Mouse (Mus musculus) heart, embryonic 11.5 days (tissue): ENCODE data around the gene Lama4. TPM values are rescaled to one million over a fixed set of nuclear protein-coding genes. Genes with fewer than 3 reads are reported as not detected.

Source experiments
- ATAC-seq: fragments of 200-750 bp; cut with Nextera tagmentation; replicated peaks from 2 replicates; pipeline ENCODE4 v1.8.0; 2017; ENCODE audit warnings: moderate library complexity; ENCODE audit not compliant: insufficient number of reproducible peaks, low FRiP score, low TSS enrichment
- H3K27ac ChIP-seq: fragments of 300-500 bp; sonication (generic); 2 replicates; pipeline ENCODE4 v1.5.1; 2014; ENCODE audit warnings: mild to moderate bottlenecking, low read depth, low read length
- H3K27me3 ChIP-seq: fragments of 300-500 bp; sonication (generic); 2 replicates; pipeline ENCODE4 v1.6.1; 2014; ENCODE audit warnings: mild to moderate bottlenecking, low read length, mixed read lengths; ENCODE audit not compliant: control insufficient read depth, insufficient read depth
- H3K36me3 ChIP-seq: fragments of 300-500 bp; sonication (generic); 2 replicates; pipeline ENCODE4 v1.6.1; 2014; ENCODE audit warnings: mild to moderate bottlenecking, low read length, moderate library complexity, mixed read lengths; ENCODE audit not compliant: control insufficient read depth, insufficient read depth
- H3K4me1 ChIP-seq: fragments of 300-500 bp; sonication (generic); 2 replicates; pipeline ENCODE4 v1.6.1; 2014; ENCODE audit warnings: low read length; ENCODE audit not compliant: control insufficient read depth, insufficient read depth
- H3K4me2 ChIP-seq: fragments of 300-500 bp; sonication (generic); 2 replicates; pipeline ENCODE4 v1.6.1; 2014; ENCODE audit warnings: mild to moderate bottlenecking, moderate library complexity
- H3K4me3 ChIP-seq: fragments of 300-500 bp; sonication (generic); 2 replicates; pipeline ENCODE4 v1.5.1; 2014; ENCODE audit warnings: low read depth, low read length
- H3K9ac ChIP-seq: fragments of 300-500 bp; sonication (generic); 2 replicates; pipeline ENCODE4 v1.6.1; 2014; ENCODE audit warnings: mild to moderate bottlenecking, low read depth, low read length, moderate library complexity
- H3K9me3 ChIP-seq: fragments of 300-500 bp; sonication (generic); replicated peaks from 2 replicates; pipeline ENCODE4 v1.6.1; 2016; ENCODE audit warnings: low read length; ENCODE audit not compliant: control insufficient read depth
- WGBS: fragments of 180-500 bp; shearing (Covaris S2); extraction: QIAGEN DNeasy Blood & Tissue Kit; methylation state at CpG from one replicate; pipeline ENCODE4 v1.1.7; 2014; ENCODE audit not compliant: insufficient replicate concordance; 5-methylcytosine and 5-hydroxymethylcytosine counted together
- polyA plus RNA-seq: library from polyadenylated mRNA; unstranded; fragments of >200 nt; fragmentation: Nextera tagmentation; extraction: Ambion mirVana; gene quantifications from 2 replicates; pipeline ENCODE4 v1.2.1, GENCODE M21; 2014

The Lama4 gene
- polyA plus RNA-seq, 1 experiment from 2014 or later = 91.8 TPM

GRCm38 (mm10) chr10:39047775-39048174 is 82.5 kb downstream of the Lama4 start:
- Histone ChIP-seq H3K9ac (no peak overlapping the region), H3K4me2 (no peak overlapping the region), H3K36me3 (peaks cover 21% of the 10 kb centered on the region), H3K27me3 (no peaks in the 10 kb centered on the region), H3K4me3 (no peak overlapping the region), H3K4me1 (peaks cover 4% of the 10 kb centered on the region; the same call in 1 of the 2 replicates), H3K9me3 (no peaks in the 10 kb centered on the region), H3K27ac (no peak overlapping the region)
- ATAC-seq = no peak
- WGBS = 81% methylated on average over 10 of the region's 10 CpGs

GRCm38 (mm10) chr10:39049581-39050294 is 84.4 kb downstream of the Lama4 start:
- H3K36me3 ChIP-seq = peaks cover 28% of the 10 kb centered on the region

GRCm38 (mm10) chr10:39056050-39056449 is 90.7 kb downstream of the Lama4 start:
- peaks cover 32% of the 10 kb centered on the region for H3K36me3 ChIP-seq
- no peaks in the 10 kb centered on the region for H3K9me3 ChIP-seq
- no peak overlapping the region for H3K4me2 ChIP-seq
- H3K9ac ChIP-seq = no peak overlapping the region
- H3K27ac ChIP-seq = peak overlapping the region; percentile 29; the same call in 1 of the 2 replicates
- H3K4me1 ChIP-seq = 0 out of 2 replicates have a peak, but pooled peaks cover 7% of the 10 kb centered on the region
- H3K27me3 ChIP-seq = no peaks in the 10 kb centered on the region
- WGBS = 54% methylated on average over 5 of the region's 5 CpGs
- ATAC-seq = no peak
- H3K4me3 ChIP-seq = no peak overlapping the region

More at GRCm38 (mm10) chr10:39049581-39050294, 84.4 kb downstream of the Lama4 start:
- Histone ChIP-seq H3K4me1 (peaks cover 4% of the 10 kb centered on the region; the same call in 1 of the 2 replicates), H3K4me2 (no peak overlapping the region), H3K9me3 (no peaks in the 10 kb centered on the region), H3K9ac (no peak overlapping the region), H3K27ac (no peak overlapping the region), H3K4me3 (no peak overlapping the region), H3K27me3 (no peaks in the 10 kb centered on the region)
- 65% methylated on average over 8 of the region's 8 CpGs for WGBS
- ATAC-seq = no peak

- Histone ChIP-seq H3K4me3 (no peak overlapping the region), H3K27ac (no peak overlapping the region), H3K27me3 (no peaks in the 10 kb centered on the region), H3K4me1 (no peaks in the 10 kb centered on the region), H3K9me3 (no peaks in the 10 kb centered on the region), H3K4me2 (no peak overlapping the region), H3K36me3 (peaks cover 9% of the 10 kb centered on the region; the same call in 1 of the 2 replicates), H3K9ac (no peak overlapping the region)
- no peak for ATAC-seq
- WGBS = 85% methylated on average over 5 of the region's 5 CpGs
Observed at GRCm38 (mm10) chr10:39064732-39065131, 99.4 kb downstream of the Lama4 start.

- Histone ChIP-seq H3K4me3 (no peak overlapping the region), H3K36me3 (peaks cover 9% of the 10 kb centered on the region; the same call in 1 of the 2 replicates), H3K4me2 (no peak overlapping the region), H3K27me3 (no peaks in the 10 kb centered on the region), H3K27ac (no peak overlapping the region), H3K9ac (no peak overlapping the region), H3K4me1 (no peaks in the 10 kb centered on the region), H3K9me3 (no peaks in the 10 kb centered on the region)
- WGBS = 62% methylated on average over 3 of the region's 3 CpGs
- ATAC-seq = no peak
Observed at GRCm38 (mm10) chr10:39065449-39065848, 100.1 kb downstream of the Lama4 start.

GRCm38 (mm10) chr10:39066061-39066460 is 100.7 kb downstream of the Lama4 start:
- Histone ChIP-seq H3K27me3 (no peaks in the 10 kb centered on the region), H3K36me3 (peaks cover 9% of the 10 kb centered on the region; the same call in 1 of the 2 replicates), H3K4me1 (no peaks in the 10 kb centered on the region), H3K4me3 (no peak overlapping the region), H3K4me2 (no peak overlapping the region), H3K9me3 (no peaks in the 10 kb centered on the region), H3K9ac (no peak overlapping the region), H3K27ac (no peak overlapping the region)
- no peak for ATAC-seq
- 52% methylated on average over 4 of the region's 4 CpGs for WGBS

GRCm38 (mm10) chr10:39066962-39067361 is 101.6 kb downstream of the Lama4 start:
- ATAC-seq = no peak; the same call in 1 of the 2 replicates
- H3K4me3 ChIP-seq = no peak overlapping the region
- no peak overlapping the region for H3K4me2 ChIP-seq
- no peaks in the 10 kb centered on the region for H3K4me1 ChIP-seq
- H3K27me3 ChIP-seq = no peaks in the 10 kb centered on the region
- H3K9ac ChIP-seq = no peak overlapping the region
- peaks cover 11% of the 10 kb centered on the region for H3K36me3 ChIP-seq
- H3K27ac ChIP-seq = no peak overlapping the region
- no peaks in the 10 kb centered on the region for H3K9me3 ChIP-seq

GRCm38 (mm10) chr10:39072048-39072447 is 106.7 kb downstream of the Lama4 start:
- Histone ChIP-seq H3K4me3 (no peak overlapping the region), H3K27ac (no peak overlapping the region), H3K4me2 (no peak overlapping the region), H3K9me3 (no peaks in the 10 kb centered on the region), H3K4me1 (no peaks in the 10 kb centered on the region), H3K36me3 (peaks cover 17% of the 10 kb centered on the region), H3K27me3 (no peaks in the 10 kb centered on the region), H3K9ac (no peak overlapping the region)
- no peak for ATAC-seq
- WGBS = 83% methylated on average over 4 of the region's 4 CpGs

- ATAC-seq = no peak
Observed at GRCm38 (mm10) chr10:39096981-39097380, 131.7 kb downstream of the Lama4 start.

More at GRCm38 (mm10) chr10:39096981-39097380, 131.7 kb downstream of the Lama4 start:
- H3K9me3 ChIP-seq = no peaks in the 10 kb centered on the region
- WGBS = 85% methylated on average over 9 of the region's 9 CpGs
- peaks cover 34% of the 10 kb centered on the region for H3K36me3 ChIP-seq
- no peak overlapping the region for H3K4me3 ChIP-seq
- no peak overlapping the region for H3K27ac ChIP-seq
- H3K4me2 ChIP-seq = no peak overlapping the region
- no peaks in the 10 kb centered on the region for H3K27me3 ChIP-seq
- no peaks in the 10 kb centered on the region for H3K4me1 ChIP-seq
- no peak overlapping the region for H3K9ac ChIP-seq
